Mouse (Mus musculus): ENCODE results near the gene Pitpnm1. TPM values are rescaled to one million over a fixed set of nuclear protein-coding genes. Genes with fewer than 3 reads are reported as not detected.
"Not testable (repeated sequence)": the region's sequence is repeated elsewhere in the genome, so short reads cannot be mapped to it uniquely, and the experiment has no call there.

The Pitpnm1 gene
- polyA plus RNA-seq, 1 experiment: 358 TPM

DNA sequence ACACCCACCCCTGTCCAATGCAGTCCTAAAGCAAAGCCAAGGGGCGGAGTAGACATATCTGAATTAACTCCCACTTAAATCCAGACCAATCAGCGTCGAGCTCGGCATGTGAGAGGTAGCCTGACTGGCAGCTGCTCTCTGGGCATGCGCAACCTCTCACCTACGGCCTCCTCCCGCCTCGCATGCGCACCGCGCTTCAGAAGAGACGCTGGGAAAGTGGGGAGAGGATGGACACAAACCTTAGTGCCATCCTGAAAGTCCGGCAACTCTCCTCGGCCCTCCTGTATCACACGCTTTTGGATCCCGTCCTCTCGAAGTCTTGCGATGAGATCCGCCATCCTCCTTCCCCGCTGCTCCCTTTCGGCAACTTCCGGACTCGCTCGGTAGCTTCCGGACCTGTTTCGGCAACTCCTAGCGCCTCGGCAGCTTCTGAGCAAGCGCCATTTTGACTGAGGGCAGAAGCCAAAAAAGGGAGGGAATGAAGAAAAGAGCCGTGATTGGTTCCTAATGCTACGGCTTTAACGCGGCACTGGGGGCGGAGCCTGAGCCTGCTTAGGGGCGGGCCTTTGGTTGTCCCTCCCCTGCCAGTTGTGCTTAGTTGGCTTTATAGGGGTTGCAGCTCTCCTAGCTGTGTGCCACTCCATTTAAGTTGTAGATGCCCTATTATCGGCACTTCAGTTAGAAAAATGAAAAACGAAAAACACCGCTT is 21.5 kb downstream of the Pitpnm1 start:
- peak; percentile 80 for TF ChIP-seq POLR2A (IDR thresholded peaks at IDR 0.05; ENCODE audit: low read depth, low read length)
- TF ChIP-seq CTCF (IDR thresholded peaks at IDR 0.05; ENCODE audit: extremely low read depth, insufficient read depth, insufficient read length, insufficient replicate concordance): no peak
- peaks cover 5% of the 10 kb centered on the region; the same call in 1 of the 2 replicates for H3K36me3 ChIP-seq (ENCODE audit: control insufficient read depth, insufficient read depth, low read length)

DNA sequence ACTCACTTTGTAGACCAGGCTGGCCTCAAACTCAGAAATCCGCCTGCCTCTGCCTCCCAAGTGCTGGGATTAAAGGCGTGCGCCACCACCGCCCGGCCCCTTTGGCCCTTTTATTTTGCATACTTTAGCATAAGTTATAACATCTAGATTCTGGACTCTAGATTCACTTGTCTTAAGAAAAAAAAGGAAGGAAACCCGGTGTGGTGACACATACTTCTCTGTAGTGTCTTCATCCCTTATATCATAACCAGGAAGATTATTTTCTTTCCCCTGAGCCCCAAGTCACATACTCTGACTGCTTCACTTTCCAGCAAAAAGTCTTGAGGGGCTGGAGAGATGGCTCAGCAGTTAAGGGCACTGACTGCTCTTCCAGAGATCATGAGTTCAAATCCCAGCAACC is 22.1 kb downstream of the Pitpnm1 start:
- 30% methylated on average over 6 of the region's 6 CpGs for WGBS
- peak overlapping the region; percentile 78 for H3K27ac ChIP-seq (ENCODE audit: insufficient read depth, low read length)

More for the DNA sequence above, 21.5 kb downstream of the Pitpnm1 start:
- Histone ChIP-seq H3K27me3 (ENCODE audit: control insufficient read depth, insufficient read depth, low read length) (no peaks in the 10 kb centered on the region), H3K4me3 (ENCODE audit: extremely low read depth, insufficient read depth, insufficient read length) (peak overlapping the region; percentile 90), H3K4me1 (ENCODE audit: control insufficient read depth, insufficient read depth, insufficient read length) (peaks cover 29% of the 10 kb centered on the region), H3K27ac (ENCODE audit: insufficient read depth, low read length) (peak overlapping the region; percentile 99)
- 2% methylated on average over 38 of the region's 38 CpGs for WGBS
- peak; percentile 99 for DNase-seq (ENCODE audit: low read depth in 1 of 2, low spot score in 2 of 2)

DNA sequence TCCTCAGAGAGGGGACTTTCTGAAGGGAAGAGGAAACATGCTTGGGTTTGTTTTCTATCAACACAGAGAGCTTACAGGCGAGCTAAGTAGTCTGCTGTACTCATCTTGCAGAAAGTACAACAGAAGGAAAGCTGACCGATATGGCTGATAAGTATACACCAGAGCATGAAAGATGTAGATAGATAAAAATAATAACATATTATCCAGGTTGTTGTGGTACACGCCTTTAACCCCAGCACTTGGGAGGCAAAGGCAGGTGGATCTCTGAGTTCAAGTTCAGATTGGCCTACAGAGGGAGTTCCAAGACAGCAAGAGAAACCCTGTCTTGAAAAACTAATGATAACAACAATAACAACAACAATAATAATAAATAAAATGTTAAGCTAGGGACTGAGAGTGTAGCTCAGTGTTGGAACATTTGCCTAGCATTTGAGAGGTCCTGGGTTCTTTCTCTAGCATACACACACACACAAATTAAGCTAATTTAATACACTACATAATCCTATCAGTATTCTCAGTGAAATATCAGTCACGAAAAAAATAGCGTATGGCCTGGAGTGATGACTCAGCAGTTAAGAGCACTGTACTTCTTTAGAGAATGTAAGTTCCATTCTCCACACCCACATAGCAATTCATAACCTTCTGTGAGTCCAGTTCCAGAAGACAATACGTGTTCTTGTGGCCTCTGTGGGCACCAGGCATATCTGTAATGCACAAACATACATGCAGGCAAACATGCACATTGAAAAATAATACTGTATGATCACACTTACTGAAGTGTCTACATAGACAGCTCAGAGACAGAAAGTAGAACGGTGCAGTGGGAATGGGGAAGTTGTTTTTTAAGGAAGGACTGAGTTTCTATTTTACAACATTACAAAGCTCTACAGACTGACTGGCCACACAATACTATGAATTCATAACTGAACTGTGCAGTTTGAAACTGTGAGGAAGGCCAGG is 22.9 kb downstream of the Pitpnm1 start:
- H3K4me3 ChIP-seq (ENCODE audit: extremely low read depth, insufficient read depth, insufficient read length): no peak overlapping the region
- H3K4me1 ChIP-seq (ENCODE audit: control insufficient read depth, insufficient read depth, insufficient read length): peaks cover 35% of the 10 kb centered on the region
- H3K27ac ChIP-seq (ENCODE audit: insufficient read depth, low read length): peak overlapping the region; percentile 60
- H3K27me3 ChIP-seq (ENCODE audit: control insufficient read depth, insufficient read depth, low read length): no peaks in the 10 kb centered on the region
- peak in 1 of 2 experiments; percentile 3 for DNase-seq (ENCODE audit: low read depth in 1 of 2, low spot score in 2 of 2)
- no peak for TF ChIP-seq CTCF (IDR thresholded peaks at IDR 0.05; ENCODE audit: extremely low read depth, insufficient read depth, insufficient read length, insufficient replicate concordance)
- no peak for TF ChIP-seq POLR2A (IDR thresholded peaks at IDR 0.05; ENCODE audit: low read depth, low read length)
- 31% methylated on average over 7 of the region's 7 CpGs for WGBS
- peaks cover 5% of the 10 kb centered on the region for H3K36me3 ChIP-seq (ENCODE audit: control insufficient read depth, insufficient read depth, low read length)

More for the DNA sequence above, 22.1 kb downstream of the Pitpnm1 start:
- peaks cover 32% of the 10 kb centered on the region for H3K4me1 ChIP-seq (ENCODE audit: control insufficient read depth, insufficient read depth, insufficient read length)
- DNase-seq (ENCODE audit: low read depth in 1 of 2, low spot score in 2 of 2): peak in 1 of 2 experiments; percentile 15
- not testable (repeated sequence) for H3K27me3 ChIP-seq (ENCODE audit: control insufficient read depth, insufficient read depth, low read length); H3K4me3 ChIP-seq (ENCODE audit: extremely low read depth, insufficient read depth, insufficient read length); H3K36me3 ChIP-seq (ENCODE audit: control insufficient read depth, insufficient read depth, low read length)

DNA sequence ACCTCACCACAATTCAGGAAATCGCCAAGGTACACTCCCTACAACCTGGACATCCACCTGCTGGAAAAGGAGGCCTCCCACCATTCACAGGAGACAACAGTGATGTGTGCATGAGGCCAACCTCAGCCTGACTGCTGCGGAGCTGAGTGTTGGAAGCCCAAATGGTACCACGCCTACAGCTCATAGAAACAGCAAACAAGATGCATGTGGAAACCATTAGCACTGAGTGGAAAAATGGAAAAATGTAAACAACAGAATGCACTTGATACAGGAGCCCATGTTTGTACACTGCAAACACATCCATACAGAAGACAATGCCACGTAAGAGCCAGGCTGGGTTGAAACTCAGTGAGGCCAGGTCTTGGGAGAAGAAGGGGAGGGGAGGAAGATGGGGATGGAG is 24.6 kb downstream of the Pitpnm1 start:
- H3K27ac ChIP-seq (ENCODE audit: insufficient read depth, low read length): peak overlapping the region; percentile 10
- peaks cover 9% of the 10 kb centered on the region for H3K36me3 ChIP-seq (ENCODE audit: control insufficient read depth, insufficient read depth, low read length)
- no peak for TF ChIP-seq CTCF (IDR thresholded peaks at IDR 0.05; ENCODE audit: extremely low read depth, insufficient read depth, insufficient read length, insufficient replicate concordance)
- H3K4me3 ChIP-seq (ENCODE audit: extremely low read depth, insufficient read depth, insufficient read length): no peak overlapping the region
- peaks cover 30% of the 10 kb centered on the region for H3K4me1 ChIP-seq (ENCODE audit: control insufficient read depth, insufficient read depth, insufficient read length)
- peak in 1 of 2 experiments; percentile 3 for DNase-seq (ENCODE audit: low read depth in 1 of 2, low spot score in 2 of 2)
- no peaks in the 10 kb centered on the region for H3K27me3 ChIP-seq (ENCODE audit: control insufficient read depth, insufficient read depth, low read length)
- 93% methylated on average over 4 of the region's 4 CpGs for WGBS

DNA sequence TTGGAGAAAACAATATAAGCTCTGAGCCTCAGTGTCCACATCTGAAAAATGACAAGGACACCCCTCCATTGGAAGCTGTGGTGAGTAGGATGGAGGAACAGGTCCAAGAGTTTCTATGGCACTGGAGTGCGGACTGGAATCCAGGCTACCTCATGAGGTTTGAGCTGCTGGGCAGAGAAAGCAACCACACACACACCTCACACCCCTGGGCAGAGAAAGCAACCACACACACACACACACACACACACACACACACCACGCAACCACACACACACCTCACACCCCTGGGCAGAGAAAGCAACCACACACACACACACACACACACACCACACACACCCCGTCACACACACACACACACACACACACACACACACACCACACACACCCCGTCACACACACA is 25.5 kb downstream of the Pitpnm1 start:
- peak overlapping the region; percentile 70 for H3K27ac ChIP-seq (ENCODE audit: insufficient read depth, low read length)
- peaks cover 27% of the 10 kb centered on the region for H3K4me1 ChIP-seq (ENCODE audit: control insufficient read depth, insufficient read depth, insufficient read length)
- not testable (repeated sequence) for DNase-seq (ENCODE audit: low read depth in 1 of 2, low spot score in 2 of 2); H3K27me3 ChIP-seq (ENCODE audit: control insufficient read depth, insufficient read depth, low read length)
- 27% methylated on average over 4 of the region's 4 CpGs for WGBS
- H3K36me3 ChIP-seq (ENCODE audit: control insufficient read depth, insufficient read depth, low read length): peaks cover 12% of the 10 kb centered on the region
- peak overlapping the region; percentile 33; the same call in 1 of the 2 replicates for H3K4me3 ChIP-seq (ENCODE audit: extremely low read depth, insufficient read depth, insufficient read length)

DNA sequence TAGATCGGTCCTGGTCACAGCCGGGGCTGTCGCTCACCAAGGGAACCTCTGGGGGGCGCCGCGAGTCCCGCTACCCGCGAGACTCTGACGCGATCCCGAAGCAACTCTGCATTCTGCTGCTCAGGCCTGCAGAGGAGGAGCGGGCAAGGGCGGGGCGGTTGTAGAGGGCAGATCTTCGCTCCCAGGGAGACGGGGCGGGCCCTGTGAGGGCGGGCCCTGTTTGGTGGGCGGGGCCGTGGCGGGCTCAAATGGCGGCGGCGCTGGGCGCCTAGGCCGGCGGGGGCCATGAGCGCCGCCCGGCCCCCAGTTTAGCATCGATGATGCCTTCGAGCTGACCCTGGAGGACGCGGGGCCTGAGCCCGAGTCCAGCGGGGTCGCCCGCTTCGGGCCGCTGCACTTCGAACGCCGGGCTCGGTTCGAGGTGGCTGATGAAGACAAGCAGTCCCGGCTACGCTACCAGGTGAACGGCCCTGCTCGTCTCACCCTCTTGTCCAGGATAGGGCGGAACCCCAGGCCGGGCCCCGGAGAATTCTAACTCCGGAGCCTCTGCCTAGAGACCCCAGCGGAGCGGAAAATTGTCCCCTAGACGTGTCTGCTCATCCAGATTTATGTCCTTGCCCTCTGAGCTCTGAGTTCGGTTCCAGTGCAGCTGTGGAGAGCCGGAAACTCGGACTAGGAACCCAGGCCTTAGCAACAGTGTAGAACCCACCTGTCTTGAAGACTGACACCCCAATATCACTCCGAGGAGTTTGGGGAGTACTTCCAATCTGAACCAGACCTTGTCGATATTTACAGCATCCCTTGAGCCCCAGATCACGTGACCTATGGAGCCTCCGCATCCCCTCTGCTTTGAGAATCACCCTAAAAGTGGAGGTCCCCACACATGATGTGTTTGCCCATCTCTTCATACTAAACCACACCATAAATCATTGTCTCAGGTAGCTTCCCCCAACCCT is 26.2 kb downstream of the Pitpnm1 start, which contains the start of gene Aip:
Aip (minus strand) TSS at position 118 of the 956 bp plus-strand sequence.
- 1% methylated on average over 58 of the region's 64 CpGs for WGBS

More for the DNA sequence above, 26.2 kb downstream of the Pitpnm1 start, which contains the start of gene Aip:
- no peaks in the 10 kb centered on the region for H3K27me3 ChIP-seq (ENCODE audit: control insufficient read depth, insufficient read depth, low read length)
- peaks cover 23% of the 10 kb centered on the region for H3K4me1 ChIP-seq (ENCODE audit: control insufficient read depth, insufficient read depth, insufficient read length)
- H3K36me3 ChIP-seq (ENCODE audit: control insufficient read depth, insufficient read depth, low read length): peaks cover 16% of the 10 kb centered on the region
- H3K27ac ChIP-seq (ENCODE audit: insufficient read depth, low read length): peak within 1 kb of the TSS; percentile 85
- peak within 1 kb of the TSS; percentile 81 for H3K4me3 ChIP-seq (ENCODE audit: extremely low read depth, insufficient read depth, insufficient read length)
- TF ChIP-seq CTCF (IDR thresholded peaks at IDR 0.05; ENCODE audit: extremely low read depth, insufficient read depth, insufficient read length, insufficient replicate concordance) (peak; percentile 93), POLR2A (IDR thresholded peaks at IDR 0.05; ENCODE audit: low read depth, low read length) (peak; percentile 89)
- peak; percentile 96 to 99 for DNase-seq (ENCODE audit: low read depth in 1 of 2, low spot score in 2 of 2)
